Mouse (Mus musculus): ENCODE measurements at regions not wholly inside any gene's neighbourhood (a gene's known extent, or its start where the extent isn't known, plus 50 kb on each side); places are given as distances from the start of the nearest gene placed in this dataset.
A peak's percentile ranks its signal among the peaks of the same experiment; 100 is the strongest.

DNA sequence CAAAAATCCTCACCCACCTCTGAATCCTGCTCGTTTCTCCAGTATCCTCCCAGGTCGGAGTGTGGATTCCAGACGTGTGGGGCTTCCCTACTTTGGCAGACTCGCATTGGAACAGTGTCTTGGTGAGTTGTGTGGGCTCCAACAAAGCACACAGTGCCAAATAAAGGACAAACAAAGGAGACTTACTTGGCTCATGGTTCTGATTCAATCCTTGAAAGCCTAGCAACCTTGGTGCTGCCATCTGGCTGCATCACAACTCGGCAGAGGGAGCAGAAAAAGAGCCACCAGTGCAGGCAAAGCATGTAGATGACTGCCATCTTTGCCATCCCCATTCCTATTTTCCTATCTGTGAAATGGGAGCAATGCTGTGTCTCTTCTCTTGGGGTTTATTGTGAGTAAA is 64.0 kb downstream of the Il9r start:
- H3K4me3 ChIP-seq (replicated peaks; ENCODE audit: low read length), result no peak overlapping the region
- TF ChIP-seq POU5F1 (IDR thresholded peaks at IDR 0.05; ENCODE audit: borderline replicate concordance, low read length) (no peak), NANOG (IDR thresholded peaks at IDR 0.05; ENCODE audit: borderline replicate concordance, low read length) (no peak), CTCF (conservative IDR thresholded peaks at IDR 0.05; ENCODE audit: low read length) (no peak)
- no peaks in the 10 kb centered on the region for H3K9me3 ChIP-seq (ENCODE audit: low read length)
- H3K4me1 ChIP-seq (replicated peaks; ENCODE audit: low read depth, low read length), result peaks cover 32% of the 10 kb centered on the region
- 0 out of 2 replicates have a peak, but pooled peaks cover 5% of the 10 kb centered on the region for H3K27me3 ChIP-seq (ENCODE audit: insufficient read depth, low read length)
- H3K36me3 ChIP-seq (ENCODE audit: insufficient read depth, low read length), result no peaks in the 10 kb centered on the region

DNA sequence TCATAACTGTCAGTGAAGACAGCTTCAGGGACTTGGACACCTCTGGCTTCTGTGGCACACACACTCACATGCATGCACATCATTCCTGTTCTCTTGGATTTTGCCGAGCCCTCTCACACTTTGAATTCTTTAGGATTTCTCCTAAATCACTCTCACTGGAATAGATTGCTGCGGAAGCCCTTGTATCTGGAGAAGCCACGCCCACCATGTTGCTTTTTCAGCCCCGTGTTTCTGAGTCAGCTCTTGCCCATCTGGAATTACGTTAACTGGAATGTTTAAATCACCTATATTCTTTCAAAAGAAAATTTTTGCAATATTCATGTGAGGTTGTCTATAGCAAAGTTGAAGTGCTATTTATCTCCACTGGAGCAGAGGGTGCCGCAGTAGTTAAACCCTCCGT is 66.1 kb downstream of the Il9r start:
- peaks cover 20% of the 10 kb centered on the region for H3K4me1 ChIP-seq (replicated peaks; ENCODE audit: low read depth, low read length)

DNA sequence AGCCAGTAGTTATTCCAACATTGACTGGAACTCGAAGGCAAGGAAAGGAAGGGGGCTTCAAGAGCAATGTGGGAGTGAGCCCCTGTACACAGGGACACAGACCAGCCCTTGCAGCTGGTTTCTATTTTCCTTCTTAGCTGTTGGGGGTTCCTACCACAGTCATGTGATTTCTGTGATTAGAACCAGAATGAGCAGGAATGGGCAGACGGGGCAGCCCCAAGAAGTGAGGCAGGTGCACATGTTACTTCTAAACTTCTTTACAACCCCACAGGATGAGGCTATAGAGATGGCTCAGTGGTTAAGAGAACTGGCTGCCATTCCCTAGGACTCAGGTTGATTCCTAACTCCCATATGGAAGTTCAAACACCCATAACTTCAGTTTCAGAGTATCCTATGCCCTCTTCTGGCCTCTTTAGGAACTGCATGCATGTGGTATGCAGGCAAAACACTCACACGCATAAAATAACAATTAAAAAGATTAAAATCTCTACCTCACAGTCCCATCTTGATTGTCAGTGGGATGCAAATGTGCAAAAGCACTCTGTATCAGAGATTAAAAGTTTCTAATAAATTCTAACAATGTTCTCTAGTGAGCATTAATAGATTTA is 68.0 kb downstream of the Il9r start:
- H3K27me3 ChIP-seq (ENCODE audit: insufficient read depth, low read length), result peaks cover 14% of the 10 kb centered on the region
- no peaks in the 10 kb centered on the region for H3K36me3 ChIP-seq (ENCODE audit: insufficient read depth, low read length)
- H3K9me3 ChIP-seq (ENCODE audit: low read length), result no peaks in the 10 kb centered on the region
- peaks cover 15% of the 10 kb centered on the region for H3K4me1 ChIP-seq (replicated peaks; ENCODE audit: low read depth, low read length)
- no peak overlapping the region for H3K4me3 ChIP-seq (replicated peaks; ENCODE audit: low read length)
- TF ChIP-seq CTCF (conservative IDR thresholded peaks at IDR 0.05; ENCODE audit: low read length) (peak; percentile 94), POU5F1 (IDR thresholded peaks at IDR 0.05; ENCODE audit: borderline replicate concordance, low read length) (no peak), NANOG (IDR thresholded peaks at IDR 0.05; ENCODE audit: borderline replicate concordance, low read length) (no peak)

More for the DNA sequence above, 66.1 kb downstream of the Il9r start:
- H3K36me3 ChIP-seq (ENCODE audit: insufficient read depth, low read length), result no peaks in the 10 kb centered on the region
- H3K4me3 ChIP-seq (replicated peaks; ENCODE audit: low read length), result no peak overlapping the region
- H3K27me3 ChIP-seq (ENCODE audit: insufficient read depth, low read length), result 0 out of 2 replicates have a peak, but pooled peaks cover 9% of the 10 kb centered on the region
- no peak for TF ChIP-seq POU5F1 (IDR thresholded peaks at IDR 0.05; ENCODE audit: borderline replicate concordance, low read length)
- TF ChIP-seq CTCF (conservative IDR thresholded peaks at IDR 0.05; ENCODE audit: low read length), result no peak
- no peak for TF ChIP-seq NANOG (IDR thresholded peaks at IDR 0.05; ENCODE audit: borderline replicate concordance, low read length)
- H3K9me3 ChIP-seq (ENCODE audit: low read length), result no peaks in the 10 kb centered on the region

DNA sequence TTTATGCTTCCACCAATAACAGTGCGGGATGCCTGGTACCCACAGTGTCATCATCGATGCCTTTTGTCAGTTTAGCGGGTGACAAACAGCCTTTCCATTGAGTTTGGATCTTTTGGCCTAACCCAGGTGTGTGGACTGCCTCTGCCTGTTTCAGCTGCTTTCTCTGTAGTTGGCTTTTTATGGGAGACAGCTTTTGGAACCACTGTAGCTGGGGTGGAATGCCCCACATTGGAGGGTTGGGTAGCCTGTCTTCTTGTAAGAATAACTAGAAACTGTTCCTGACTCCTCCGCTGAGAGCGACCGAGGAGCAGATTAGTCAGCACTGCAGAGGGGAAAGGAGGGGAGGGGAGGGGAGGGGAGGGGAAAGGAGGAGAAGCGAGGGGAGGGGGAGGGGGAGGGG is 71.5 kb downstream of the Il9r start:
- TF ChIP-seq NANOG (IDR thresholded peaks at IDR 0.05; ENCODE audit: borderline replicate concordance, low read length) (no peak), CTCF (conservative IDR thresholded peaks at IDR 0.05; ENCODE audit: low read length) (no peak), POU5F1 (IDR thresholded peaks at IDR 0.05; ENCODE audit: borderline replicate concordance, low read length) (no peak)
- Histone ChIP-seq H3K27me3 (ENCODE audit: insufficient read depth, low read length) (peaks cover 14% of the 10 kb centered on the region), H3K4me1 (replicated peaks; ENCODE audit: low read depth, low read length) (peaks cover 15% of the 10 kb centered on the region), H3K9me3 (ENCODE audit: low read length) (no peaks in the 10 kb centered on the region), H3K36me3 (ENCODE audit: insufficient read depth, low read length) (no peaks in the 10 kb centered on the region), H3K4me3 (replicated peaks; ENCODE audit: low read length) (no peak overlapping the region)

DNA sequence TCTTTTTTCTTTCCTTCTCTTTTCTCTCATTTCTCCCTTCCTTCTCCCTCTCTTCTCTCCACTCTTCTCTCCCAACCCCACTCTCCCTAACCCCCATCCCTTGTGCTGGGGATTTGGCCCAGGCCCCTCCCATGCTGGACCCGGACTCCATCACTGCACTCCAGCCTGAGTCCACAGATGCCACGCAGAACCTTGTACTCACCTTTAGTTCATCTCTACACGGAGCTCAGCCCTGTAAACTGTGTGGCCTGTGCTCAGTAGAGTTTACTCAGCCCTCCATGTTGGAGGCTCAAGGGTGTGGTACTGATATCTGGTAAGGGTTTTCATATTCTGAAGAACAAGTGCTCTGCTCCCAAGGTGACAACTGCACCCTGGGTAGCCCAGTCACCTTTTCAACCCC is 72.1 kb downstream of the Il9r start:
- TF ChIP-seq CTCF (conservative IDR thresholded peaks at IDR 0.05; ENCODE audit: low read length) (no peak), NANOG (IDR thresholded peaks at IDR 0.05; ENCODE audit: borderline replicate concordance, low read length) (no peak), POU5F1 (IDR thresholded peaks at IDR 0.05; ENCODE audit: borderline replicate concordance, low read length) (no peak)
- H3K36me3 ChIP-seq (ENCODE audit: insufficient read depth, low read length), result no peaks in the 10 kb centered on the region
- no peaks in the 10 kb centered on the region for H3K9me3 ChIP-seq (ENCODE audit: low read length)
- H3K27me3 ChIP-seq (ENCODE audit: insufficient read depth, low read length), result peaks cover 14% of the 10 kb centered on the region
- H3K4me1 ChIP-seq (replicated peaks; ENCODE audit: low read depth, low read length), result peaks cover 13% of the 10 kb centered on the region
- no peak overlapping the region for H3K4me3 ChIP-seq (replicated peaks; ENCODE audit: low read length)

DNA sequence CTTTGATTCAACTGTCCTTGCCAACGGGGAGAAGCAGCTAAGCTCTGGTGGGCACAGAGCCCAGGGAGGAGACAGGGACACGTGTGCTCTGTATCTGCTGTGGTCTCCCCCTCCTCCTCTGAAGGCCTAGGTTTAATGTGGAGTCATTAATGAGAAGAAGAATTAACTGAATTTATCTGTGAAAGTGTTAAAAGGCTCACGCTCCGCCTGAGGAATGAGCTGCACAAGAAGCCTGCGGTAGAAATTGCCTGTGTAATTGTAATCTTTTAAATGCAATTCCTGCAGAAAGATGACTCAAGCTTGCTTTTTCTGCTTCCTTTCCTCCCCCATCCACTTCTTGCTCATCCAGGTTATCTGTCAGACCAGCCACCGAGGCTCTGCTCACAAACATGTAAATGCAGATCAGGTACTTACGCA is 72.7 kb downstream of the Il9r start:
- H3K36me3 ChIP-seq (ENCODE audit: insufficient read depth, low read length), result no peaks in the 10 kb centered on the region
- no peaks in the 10 kb centered on the region for H3K9me3 ChIP-seq (ENCODE audit: low read length)
- H3K27me3 ChIP-seq (ENCODE audit: insufficient read depth, low read length), result peaks cover 14% of the 10 kb centered on the region
- no peak for TF ChIP-seq NANOG (IDR thresholded peaks at IDR 0.05; ENCODE audit: borderline replicate concordance, low read length)
- TF ChIP-seq POU5F1 (IDR thresholded peaks at IDR 0.05; ENCODE audit: borderline replicate concordance, low read length), result no peak
- TF ChIP-seq CTCF (conservative IDR thresholded peaks at IDR 0.05; ENCODE audit: low read length), result no peak
- H3K4me3 ChIP-seq (replicated peaks; ENCODE audit: low read length), result no peak overlapping the region
- H3K4me1 ChIP-seq (replicated peaks; ENCODE audit: low read depth, low read length), result peaks cover 13% of the 10 kb centered on the region

DNA sequence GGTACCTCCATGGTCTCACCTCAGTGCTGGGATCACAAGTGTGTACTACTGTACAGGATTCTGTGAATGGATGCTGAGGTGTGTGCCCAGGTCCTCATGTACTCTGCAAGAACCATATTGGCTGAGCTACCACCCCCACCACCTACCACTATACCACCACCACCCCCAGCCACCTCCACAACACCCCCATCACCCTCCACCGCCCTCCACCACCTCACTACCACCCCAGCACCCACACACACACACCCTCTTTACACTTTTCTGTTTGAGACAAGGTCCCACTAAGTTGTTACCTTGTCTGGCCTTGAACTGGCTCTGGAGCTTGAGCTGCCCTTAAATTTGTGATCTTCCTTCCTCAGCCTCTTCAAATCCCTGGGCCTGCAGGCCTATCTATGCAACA is 73.3 kb downstream of the Il9r start:
- Histone ChIP-seq H3K9me3 (ENCODE audit: low read length) (no peaks in the 10 kb centered on the region), H3K36me3 (ENCODE audit: insufficient read depth, low read length) (no peaks in the 10 kb centered on the region), H3K4me1 (replicated peaks; ENCODE audit: low read depth, low read length) (peaks cover 13% of the 10 kb centered on the region), H3K27me3 (ENCODE audit: insufficient read depth, low read length) (peaks cover 19% of the 10 kb centered on the region), H3K4me3 (replicated peaks; ENCODE audit: low read length) (no peak overlapping the region)
- TF ChIP-seq NANOG (IDR thresholded peaks at IDR 0.05; ENCODE audit: borderline replicate concordance, low read length), result no peak
- no peak for TF ChIP-seq CTCF (conservative IDR thresholded peaks at IDR 0.05; ENCODE audit: low read length)
- no peak for TF ChIP-seq POU5F1 (IDR thresholded peaks at IDR 0.05; ENCODE audit: borderline replicate concordance, low read length)

DNA sequence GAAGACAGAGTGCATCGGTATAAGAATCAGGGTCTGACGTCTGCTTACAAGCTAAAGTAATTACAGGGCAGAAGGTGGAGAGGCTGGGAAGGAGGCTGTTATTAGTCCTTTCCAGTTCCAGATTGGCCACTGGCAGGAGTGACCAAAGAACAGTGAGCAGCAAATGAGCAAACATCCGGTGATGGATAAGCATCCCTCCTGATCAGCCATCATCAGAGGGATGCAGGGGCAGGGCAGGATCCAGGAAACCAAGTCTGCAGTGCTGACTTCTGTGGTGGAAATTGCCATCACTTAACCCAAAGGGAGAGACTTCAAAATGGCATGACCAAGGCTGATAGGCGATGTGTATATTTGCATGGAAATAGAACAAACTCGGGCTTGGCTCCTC is 73.8 kb downstream of the Il9r start:
- H3K9me3 ChIP-seq (ENCODE audit: low read length), result no peaks in the 10 kb centered on the region
- TF ChIP-seq NANOG (IDR thresholded peaks at IDR 0.05; ENCODE audit: borderline replicate concordance, low read length) (no peak), POU5F1 (IDR thresholded peaks at IDR 0.05; ENCODE audit: borderline replicate concordance, low read length) (no peak), CTCF (conservative IDR thresholded peaks at IDR 0.05; ENCODE audit: low read length) (no peak)
- no peaks in the 10 kb centered on the region for H3K36me3 ChIP-seq (ENCODE audit: insufficient read depth, low read length)
- no peak overlapping the region for H3K4me3 ChIP-seq (replicated peaks; ENCODE audit: low read length)
- peaks cover 23% of the 10 kb centered on the region for H3K27me3 ChIP-seq (ENCODE audit: insufficient read depth, low read length)
- peaks cover 13% of the 10 kb centered on the region for H3K4me1 ChIP-seq (replicated peaks; ENCODE audit: low read depth, low read length)

Data from E14TG2a.4 (cell line).